Mouse (Mus musculus): ENCODE data around the gene Vti1a. TPM values are rescaled to one million over a fixed set of nuclear protein-coding genes. Genes with fewer than 3 reads are reported as not detected.

The Vti1a gene
- polyA plus RNA-seq, 1 experiment from 2014 or later: 27.8 TPM

GRCm38 (mm10) chr19:55381343-55381742 is 65.2 kb downstream of the Vti1a start:
- Histone ChIP-seq H3K36me3 (no peaks in the 10 kb centered on the region), H3K27me3 (no peaks in the 10 kb centered on the region), H3K4me1 (0 out of 2 replicates have a peak, but pooled peaks cover 2% of the 10 kb centered on the region), H3K4me2 (no peak overlapping the region), H3K4me3 (no peak overlapping the region), H3K27ac (no peak overlapping the region), H3K9me3 (no peaks in the 10 kb centered on the region), H3K9ac (no peak overlapping the region)
- 87% methylated on average over 7 of the region's 7 CpGs for WGBS
- ATAC-seq (ENCODE audit: borderline replicate concordance, extremely low read depth, low FRiP score, low TSS enrichment): no peak

GRCm38 (mm10) chr19:55382745-55383144 is 66.7 kb downstream of the Vti1a start:
- H3K4me1 ChIP-seq: 0 out of 2 replicates have a peak, but pooled peaks cover 2% of the 10 kb centered on the region
- H3K27me3 ChIP-seq: no peaks in the 10 kb centered on the region
- H3K27ac ChIP-seq: no peak overlapping the region
- no peak overlapping the region for H3K4me3 ChIP-seq
- no peaks in the 10 kb centered on the region for H3K36me3 ChIP-seq
- H3K9me3 ChIP-seq: no peaks in the 10 kb centered on the region
- WGBS: 67% methylated on average over 7 of the region's 7 CpGs
- no peak for ATAC-seq (ENCODE audit: borderline replicate concordance, extremely low read depth, low FRiP score, low TSS enrichment)
- no peak overlapping the region for H3K9ac ChIP-seq
- no peak overlapping the region for H3K4me2 ChIP-seq

GRCm38 (mm10) chr19:55384634-55385033 is 68.5 kb downstream of the Vti1a start:
- ATAC-seq (ENCODE audit: borderline replicate concordance, extremely low read depth, low FRiP score, low TSS enrichment): no peak
- WGBS: 82% methylated on average over 15 of the region's 15 CpGs

GRCm38 (mm10) chr19:55389019-55389418 is 72.9 kb downstream of the Vti1a start:
- Histone ChIP-seq H3K4me3 (peak overlapping the region; percentile 17; the same call in 1 of the 2 replicates), H3K9ac (no peak overlapping the region), H3K4me2 (peak overlapping the region; percentile 43), H3K27ac (no peak overlapping the region), H3K9me3 (no peaks in the 10 kb centered on the region), H3K4me1 (no peaks in the 10 kb centered on the region; the same call in 1 of the 2 replicates), H3K27me3 (no peaks in the 10 kb centered on the region), H3K36me3 (no peaks in the 10 kb centered on the region)
- WGBS: 40% methylated on average over 10 of the region's 10 CpGs
- ATAC-seq (ENCODE audit: borderline replicate concordance, extremely low read depth, low FRiP score, low TSS enrichment): no peak

More at GRCm38 (mm10) chr19:55384634-55385033, 68.5 kb downstream of the Vti1a start:
- Histone ChIP-seq H3K4me2 (no peak overlapping the region), H3K4me1 (peaks cover 2% of the 10 kb centered on the region; the same call in 1 of the 2 replicates), H3K27me3 (no peaks in the 10 kb centered on the region), H3K27ac (no peak overlapping the region), H3K9ac (no peak overlapping the region), H3K4me3 (no peak overlapping the region), H3K9me3 (no peaks in the 10 kb centered on the region), H3K36me3 (no peaks in the 10 kb centered on the region)

GRCm38 (mm10) chr19:55390323-55390722 is 74.2 kb downstream of the Vti1a start:
- 68% methylated on average over 11 of the region's 11 CpGs for WGBS
- no peak for ATAC-seq (ENCODE audit: borderline replicate concordance, extremely low read depth, low FRiP score, low TSS enrichment)

GRCm38 (mm10) chr19:55401638-55402037 is 85.5 kb downstream of the Vti1a start:
- no peaks in the 10 kb centered on the region for H3K36me3 ChIP-seq
- H3K9me3 ChIP-seq: no peaks in the 10 kb centered on the region
- H3K27ac ChIP-seq: no peak overlapping the region
- H3K9ac ChIP-seq: no peak overlapping the region
- no peak overlapping the region for H3K4me3 ChIP-seq
- ATAC-seq (ENCODE audit: borderline replicate concordance, extremely low read depth, low FRiP score, low TSS enrichment): no peak
- 77% methylated on average over 11 of the region's 11 CpGs for WGBS
- no peak overlapping the region for H3K4me2 ChIP-seq
- H3K27me3 ChIP-seq: no peaks in the 10 kb centered on the region
- H3K4me1 ChIP-seq: no peaks in the 10 kb centered on the region

More at GRCm38 (mm10) chr19:55390323-55390722, 74.2 kb downstream of the Vti1a start:
- Histone ChIP-seq H3K9ac (no peak overlapping the region), H3K27ac (no peak overlapping the region), H3K9me3 (no peaks in the 10 kb centered on the region), H3K27me3 (no peaks in the 10 kb centered on the region), H3K36me3 (no peaks in the 10 kb centered on the region), H3K4me3 (no peak overlapping the region), H3K4me2 (no peak overlapping the region), H3K4me1 (no peaks in the 10 kb centered on the region; the same call in 1 of the 2 replicates)

- no peak overlapping the region for H3K9ac ChIP-seq
- no peak overlapping the region for H3K4me2 ChIP-seq
- H3K4me1 ChIP-seq: peaks cover 6% of the 10 kb centered on the region; the same call in 1 of the 2 replicates
- H3K27ac ChIP-seq: no peak overlapping the region
- H3K27me3 ChIP-seq: no peaks in the 10 kb centered on the region
- H3K4me3 ChIP-seq: no peak overlapping the region
- no peak for ATAC-seq (ENCODE audit: borderline replicate concordance, extremely low read depth, low FRiP score, low TSS enrichment)
- H3K9me3 ChIP-seq: no peaks in the 10 kb centered on the region
- no peaks in the 10 kb centered on the region for H3K36me3 ChIP-seq
- 56% methylated on average over 6 of the region's 6 CpGs for WGBS
Measured at GRCm38 (mm10) chr19:55408486-55408885, 92.4 kb downstream of the Vti1a start.

- Histone ChIP-seq H3K27ac (no peak overlapping the region), H3K36me3 (no peaks in the 10 kb centered on the region), H3K4me1 (peaks cover 6% of the 10 kb centered on the region; the same call in 1 of the 2 replicates), H3K4me3 (no peak overlapping the region), H3K9ac (no peak overlapping the region), H3K27me3 (no peaks in the 10 kb centered on the region), H3K9me3 (no peaks in the 10 kb centered on the region), H3K4me2 (no peak overlapping the region)
- 92% methylated on average over 11 of the region's 11 CpGs for WGBS
- ATAC-seq (ENCODE audit: borderline replicate concordance, extremely low read depth, low FRiP score, low TSS enrichment): no peak
Measured at GRCm38 (mm10) chr19:55411415-55411814, 95.3 kb downstream of the Vti1a start.

GRCm38 (mm10) chr19:55411894-55412293 is 95.8 kb downstream of the Vti1a start:
- Histone ChIP-seq H3K4me2 (no peak overlapping the region), H3K9ac (no peak overlapping the region), H3K9me3 (no peaks in the 10 kb centered on the region), H3K36me3 (no peaks in the 10 kb centered on the region), H3K27ac (no peak overlapping the region), H3K4me1 (peaks cover 6% of the 10 kb centered on the region; the same call in 1 of the 2 replicates), H3K4me3 (no peak overlapping the region), H3K27me3 (no peaks in the 10 kb centered on the region)
- ATAC-seq (ENCODE audit: borderline replicate concordance, extremely low read depth, low FRiP score, low TSS enrichment): no peak
- 47% methylated on average over 2 of the region's 2 CpGs for WGBS

GRCm38 (mm10) chr19:55414050-55414449 is 98.0 kb downstream of the Vti1a start:
- H3K27ac ChIP-seq: no peak overlapping the region
- H3K4me2 ChIP-seq: no peak overlapping the region
- H3K9ac ChIP-seq: no peak overlapping the region
- H3K4me1 ChIP-seq: peaks cover 6% of the 10 kb centered on the region; the same call in 1 of the 2 replicates
- no peaks in the 10 kb centered on the region for H3K27me3 ChIP-seq
- 44% methylated on average over 8 of the region's 8 CpGs for WGBS
- no peaks in the 10 kb centered on the region for H3K36me3 ChIP-seq
- no peak overlapping the region for H3K4me3 ChIP-seq
- no peaks in the 10 kb centered on the region for H3K9me3 ChIP-seq
- ATAC-seq (ENCODE audit: borderline replicate concordance, extremely low read depth, low FRiP score, low TSS enrichment): no peak

- Histone ChIP-seq H3K27ac (no peak overlapping the region), H3K9ac (no peak overlapping the region), H3K4me1 (no peaks in the 10 kb centered on the region; the same call in 1 of the 2 replicates), H3K9me3 (no peaks in the 10 kb centered on the region), H3K4me3 (no peak overlapping the region), H3K4me2 (no peak overlapping the region), H3K27me3 (no peaks in the 10 kb centered on the region), H3K36me3 (no peaks in the 10 kb centered on the region)
- WGBS: 30% methylated on average over 3 of the region's 3 CpGs
- ATAC-seq (ENCODE audit: borderline replicate concordance, extremely low read depth, low FRiP score, low TSS enrichment): no peak
Measured at GRCm38 (mm10) chr19:55418756-55419155, 102.7 kb downstream of the Vti1a start.

GRCm38 (mm10) chr19:55419961-55420360 is 103.9 kb downstream of the Vti1a start:
- Histone ChIP-seq H3K27ac (no peak overlapping the region), H3K9ac (no peak overlapping the region), H3K36me3 (no peaks in the 10 kb centered on the region), H3K9me3 (no peaks in the 10 kb centered on the region), H3K4me2 (no peak overlapping the region), H3K4me3 (no peak overlapping the region), H3K4me1 (no peaks in the 10 kb centered on the region; the same call in 1 of the 2 replicates), H3K27me3 (no peaks in the 10 kb centered on the region)
- WGBS: 66% methylated on average over 3 of the region's 3 CpGs
- ATAC-seq (ENCODE audit: borderline replicate concordance, extremely low read depth, low FRiP score, low TSS enrichment): no peak

- Histone ChIP-seq H3K4me3 (no peak overlapping the region), H3K27ac (no peak overlapping the region), H3K36me3 (no peaks in the 10 kb centered on the region), H3K27me3 (no peaks in the 10 kb centered on the region), H3K4me2 (no peak overlapping the region), H3K4me1 (no peaks in the 10 kb centered on the region; the same call in 1 of the 2 replicates), H3K9me3 (no peaks in the 10 kb centered on the region), H3K9ac (no peak overlapping the region)
- ATAC-seq (ENCODE audit: borderline replicate concordance, extremely low read depth, low FRiP score, low TSS enrichment): no peak
- 88% methylated on average over 5 of the region's 5 CpGs for WGBS
Measured at GRCm38 (mm10) chr19:55421816-55422215, 105.7 kb downstream of the Vti1a start.
